Mouse (Mus musculus) stomach, postnatal 0 days (tissue): ENCODE results near the gene Grhpr. TPM values are rescaled to one million over a fixed set of nuclear protein-coding genes. Genes with fewer than 3 reads are reported as not detected.
"Not testable (repeated sequence)": the region's sequence is repeated elsewhere in the genome, so short reads cannot be mapped to it uniquely, and the experiment has no call there.

Experiments used
- ATAC-seq: fragments of 200-750 bp; cut with Nextera tagmentation; 2 replicates; pipeline ENCODE4 v1.8.0; 2017; ENCODE audit not compliant: low FRiP score, low TSS enrichment
- DNase-seq: peaks from one replicate; pipeline ENCODE4 v3.0.0-alpha.2; 2016; ENCODE audit warnings: low spot score
- H3K27ac ChIP-seq: fragments of 300-500 bp; sonication (generic); replicated peaks from 2 replicates; pipeline ENCODE4 v1.5.1; 2014; ENCODE audit warnings: mild to moderate bottlenecking, control low read depth
- H3K27me3 ChIP-seq: fragments of 300-500 bp; sonication (generic); 2 replicates; pipeline ENCODE4 v1.6.1; 2014; ENCODE audit warnings: low read length; ENCODE audit not compliant: control insufficient read depth, insufficient read depth
- H3K36me3 ChIP-seq: fragments of 300-500 bp; sonication (generic); 2 replicates; pipeline ENCODE4 v1.6.1; 2014; ENCODE audit warnings: low read length, mixed read lengths; ENCODE audit not compliant: control insufficient read depth, insufficient read depth
- H3K4me1 ChIP-seq: fragments of 300-500 bp; sonication (generic); replicated peaks from 2 replicates; pipeline ENCODE4 v1.6.1; 2014; ENCODE audit warnings: antibody characterized with exemption; ENCODE audit not compliant: control insufficient read depth, insufficient read depth
- H3K4me2 ChIP-seq: fragments of 300-500 bp; sonication (generic); replicated peaks from 2 replicates; pipeline ENCODE4 v1.6.1; 2014; ENCODE audit warnings: low read depth, mild to moderate bottlenecking, control low read depth, moderate library complexity
- H3K4me3 ChIP-seq: fragments of 300-500 bp; sonication (generic); 2 replicates; pipeline ENCODE4 v1.5.1; 2014; ENCODE audit warnings: low read depth, low read length, control low read depth
- H3K9ac ChIP-seq: fragments of 300-500 bp; sonication (generic); 2 replicates; pipeline ENCODE4 v1.6.1; 2014; ENCODE audit warnings: mild to moderate bottlenecking, low read length, control low read depth, mixed read lengths
- H3K9me3 ChIP-seq: fragments of 300-500 bp; sonication (generic); 2 replicates; pipeline ENCODE4 v1.6.1; 2016; ENCODE audit warnings: low read length; ENCODE audit not compliant: control insufficient read depth
- CTCF ChIP-seq: IDR thresholded peaks from 2 replicates; pipeline ENCODE4 v1.5.1; 2016; ENCODE audit warnings: antibody characterized with exemption, low read depth, mild to moderate bottlenecking, moderate library complexity
- EP300 ChIP-seq: optimal IDR thresholded peaks from 2 replicates; pipeline ENCODE3; 2016; ENCODE audit warnings: antibody characterized with exemption
- WGBS: fragments of 180-500 bp; shearing (Covaris S2); extraction: QIAGEN DNeasy Blood & Tissue Kit; methylation state at CpG from one replicate; pipeline ENCODE4 v1.1.7; 2014; 5-methylcytosine and 5-hydroxymethylcytosine counted together
- polyA plus RNA-seq: library from polyadenylated mRNA; unstranded; fragments of >200 nt; fragmentation: Nextera tagmentation; extraction: Ambion mirVana; gene quantifications from 2 replicates; pipeline ENCODE4 v1.2.1, GENCODE M21; 2015

The Grhpr gene
- polyA plus RNA-seq, 1 experiment from 2014 or later, result 57.3 TPM

DNA sequence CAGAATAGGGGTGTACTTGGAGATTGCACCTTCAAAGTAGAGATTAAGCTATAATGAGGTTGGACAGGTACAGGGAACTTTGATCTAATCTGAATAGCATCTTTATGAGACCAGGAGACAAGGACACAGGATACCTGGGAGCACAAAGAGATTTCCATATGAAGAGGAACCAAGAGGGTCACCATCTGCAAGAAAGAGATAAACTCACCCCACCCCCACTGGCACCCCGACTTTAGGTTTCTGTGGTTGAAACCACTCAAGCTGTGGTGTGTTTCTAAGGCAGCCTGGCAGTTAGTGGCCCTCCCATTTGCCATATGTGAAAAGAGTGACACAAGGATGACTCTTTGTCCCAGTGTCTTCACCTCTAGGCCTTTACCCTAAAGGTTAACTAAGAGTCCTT is 39.0 kb upstream of the Grhpr start:
- H3K9me3 ChIP-seq, result no peaks in the 10 kb centered on the region
- DNase-seq (no peak), ATAC-seq (no peak)
- no peak overlapping the region for H3K4me2 ChIP-seq
- H3K36me3 ChIP-seq, result no peaks in the 10 kb centered on the region
- TF ChIP-seq CTCF, result no peak
- no peak for TF ChIP-seq EP300
- no peak overlapping the region for H3K9ac ChIP-seq
- H3K4me3 ChIP-seq, result no peak overlapping the region
- H3K27ac ChIP-seq, result no peak overlapping the region
- 79% methylated on average over 1 of the region's 1 CpGs for WGBS
- H3K4me1 ChIP-seq, result no peaks in the 10 kb centered on the region
- no peaks in the 10 kb centered on the region for H3K27me3 ChIP-seq

DNA sequence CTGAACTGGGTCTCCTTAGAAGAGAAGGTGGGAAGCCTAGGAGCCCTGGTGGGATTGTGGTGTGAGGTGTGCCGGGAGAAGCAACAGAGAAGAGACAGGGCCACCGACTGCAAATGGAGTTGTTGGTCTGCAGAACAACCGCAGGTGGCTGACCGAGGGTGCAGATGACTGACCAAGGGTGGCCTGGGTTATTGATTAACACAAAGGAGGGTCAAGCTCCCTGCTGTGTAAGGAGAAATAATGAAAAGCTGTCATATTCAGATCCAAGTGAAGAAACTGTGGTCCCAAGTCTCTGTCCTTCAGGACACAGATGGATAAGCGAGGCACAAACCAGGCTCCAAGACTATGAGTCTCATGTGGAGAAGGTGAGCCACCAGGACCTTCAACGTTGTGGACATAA is 37.7 kb upstream of the Grhpr start:
- no peak for DNase-seq
- no peaks in the 10 kb centered on the region for H3K4me1 ChIP-seq
- H3K4me2 ChIP-seq, result no peak overlapping the region
- no peak overlapping the region for H3K4me3 ChIP-seq
- 74% methylated on average over 6 of the region's 6 CpGs for WGBS
- H3K27ac ChIP-seq, result no peak overlapping the region
- H3K9ac ChIP-seq, result no peak overlapping the region
- no peak for ATAC-seq
- no peaks in the 10 kb centered on the region for H3K36me3 ChIP-seq
- H3K9me3 ChIP-seq, result no peaks in the 10 kb centered on the region
- TF ChIP-seq EP300, result no peak
- no peak for TF ChIP-seq CTCF
- H3K27me3 ChIP-seq, result no peaks in the 10 kb centered on the region

DNA sequence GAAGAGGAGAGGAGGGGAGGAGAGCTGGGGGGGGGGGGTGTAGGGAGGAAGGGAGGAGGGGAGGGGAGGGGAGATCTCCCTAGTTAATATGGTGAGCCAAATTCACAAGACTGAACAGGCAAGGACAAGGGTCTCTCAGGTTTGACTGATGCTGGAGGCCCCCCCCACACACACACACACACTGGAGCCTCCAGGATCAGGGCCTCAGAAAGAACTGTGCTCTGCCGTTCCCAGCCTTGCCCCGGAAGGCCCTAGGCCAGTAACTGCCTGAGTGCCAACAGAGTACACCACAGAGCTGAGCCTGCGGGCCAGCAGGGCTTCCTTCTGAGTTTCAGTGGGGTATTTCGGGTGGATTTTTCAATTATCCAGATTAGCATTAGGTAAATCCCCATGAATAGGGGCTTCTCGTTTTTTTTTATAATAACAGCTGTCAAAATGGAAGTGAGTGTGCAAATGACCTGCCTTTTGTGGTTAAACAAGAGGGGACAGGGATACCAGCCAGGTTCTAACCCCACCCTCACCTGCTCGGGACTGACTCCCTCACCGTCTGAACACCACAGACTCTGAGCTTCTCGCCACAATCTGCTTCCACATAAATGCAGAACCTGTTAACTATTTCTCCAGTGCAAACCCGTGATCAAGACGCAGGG is 36.6 kb upstream of the Grhpr start:
- Histone ChIP-seq H3K27ac (no peak overlapping the region), H3K9ac (no peak overlapping the region), H3K27me3 (no peaks in the 10 kb centered on the region), H3K4me2 (no peak overlapping the region), H3K36me3 (no peaks in the 10 kb centered on the region), H3K4me1 (no peaks in the 10 kb centered on the region), H3K4me3 (no peak overlapping the region), H3K9me3 (no peaks in the 10 kb centered on the region)
- ATAC-seq, result no peak
- 75% methylated on average over 10 of the region's 10 CpGs for WGBS
- TF ChIP-seq CTCF (no peak), EP300 (no peak)
- DNase-seq, result no peak

DNA sequence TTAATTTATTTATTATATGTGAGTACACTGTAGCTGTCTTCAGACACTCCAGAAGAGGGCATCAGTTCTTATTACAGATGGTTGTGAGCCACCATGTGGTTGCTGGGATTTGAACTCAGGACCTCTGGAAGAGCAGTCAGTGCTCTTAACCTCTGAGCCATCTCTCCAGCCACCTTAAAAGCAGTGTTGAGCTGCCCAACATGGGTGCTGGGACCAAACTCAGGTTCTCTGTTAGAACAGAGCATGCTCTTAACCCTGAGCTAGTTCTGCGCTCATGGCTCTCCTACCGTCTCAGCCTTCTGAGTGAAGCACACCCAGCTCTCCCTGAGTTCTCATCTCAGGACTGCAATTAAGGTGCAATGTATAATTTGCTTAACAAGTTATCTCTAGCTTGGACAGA is 35.1 kb upstream of the Grhpr start:
- not testable (repeated sequence) for H3K4me3 ChIP-seq, H3K27me3 ChIP-seq, H3K36me3 ChIP-seq, H3K9ac ChIP-seq, DNase-seq, H3K27ac ChIP-seq, H3K9me3 ChIP-seq, ATAC-seq, H3K4me2 ChIP-seq, H3K4me1 ChIP-seq
- WGBS, result 93% methylated on average over 2 of the region's 2 CpGs

DNA sequence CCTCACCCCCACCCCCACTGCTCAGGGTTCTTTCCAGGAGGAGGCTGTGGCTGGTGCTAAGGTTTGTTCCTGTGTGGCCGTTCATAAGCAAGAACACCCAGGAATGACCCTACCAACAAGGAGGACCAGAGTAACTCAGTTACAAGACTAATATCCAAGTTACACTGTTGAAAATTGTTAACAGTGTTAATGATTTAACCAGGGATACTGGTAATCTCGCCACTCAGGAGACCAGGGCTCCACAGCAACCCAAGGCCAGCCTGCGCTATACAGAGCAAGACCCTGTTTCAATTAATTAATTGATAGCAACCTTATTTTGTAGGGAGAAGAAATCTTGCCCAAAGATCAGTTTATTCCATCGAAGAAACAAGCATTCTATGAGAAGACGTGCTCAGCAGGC is 33.7 kb upstream of the Grhpr start:
- TF ChIP-seq CTCF (no peak), EP300 (no peak)
- Histone ChIP-seq H3K27ac (no peak overlapping the region), H3K4me2 (no peak overlapping the region), H3K9me3 (no peaks in the 10 kb centered on the region), H3K9ac (no peak overlapping the region), H3K4me3 (no peak overlapping the region), H3K27me3 (no peaks in the 10 kb centered on the region), H3K4me1 (no peaks in the 10 kb centered on the region), H3K36me3 (no peaks in the 10 kb centered on the region)
- DNase-seq (no peak), ATAC-seq (no peak)
- 85% methylated on average over 5 of the region's 5 CpGs for WGBS

DNA sequence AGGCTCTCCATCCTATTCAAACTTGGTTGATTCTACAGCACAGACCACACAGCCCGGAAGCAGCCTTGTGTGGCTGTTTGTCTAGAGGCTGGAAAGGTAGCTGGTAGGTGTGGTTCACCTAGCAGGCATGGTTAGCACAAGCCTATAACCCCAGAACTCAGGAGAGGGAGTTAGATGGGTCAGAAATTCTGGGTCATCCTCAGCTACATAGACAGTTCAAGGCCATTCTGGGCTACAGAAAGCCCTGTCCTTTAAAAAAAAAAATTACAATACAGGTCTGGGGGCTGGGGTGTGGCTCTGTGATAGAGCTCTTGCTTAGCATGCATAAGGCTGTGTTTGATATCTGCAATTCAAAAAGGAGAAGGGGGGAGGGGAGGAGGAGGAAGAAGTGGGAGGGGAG is 32.9 kb upstream of the Grhpr start:
- H3K36me3 ChIP-seq, result no peaks in the 10 kb centered on the region
- H3K9ac ChIP-seq, result no peak overlapping the region
- no peak for TF ChIP-seq CTCF
- TF ChIP-seq EP300, result no peak
- no peak overlapping the region for H3K4me2 ChIP-seq
- DNase-seq (no peak), ATAC-seq (no peak)
- no peaks in the 10 kb centered on the region for H3K4me1 ChIP-seq
- WGBS, result 46% methylated on average over 1 of the region's 1 CpGs
- no peak overlapping the region for H3K27ac ChIP-seq
- no peak overlapping the region for H3K4me3 ChIP-seq
- H3K27me3 ChIP-seq, result no peaks in the 10 kb centered on the region
- no peaks in the 10 kb centered on the region for H3K9me3 ChIP-seq
